Mouse (Mus musculus) myocyte (in vitro differentiated cells): ENCODE measurements around the gene B230217C12Rik.

Source experiments
- CEBPB ChIP-seq: IDR thresholded peaks from 2 replicates; pipeline ENCODE4 v1.6.1; 2011; ENCODE audit warnings: mild to moderate bottlenecking, moderate library complexity; ENCODE audit not compliant: poor library complexity, insufficient read depth, severe bottlenecking
- E2F4 ChIP-seq: IDR thresholded peaks from one replicate; pipeline ENCODE4 v1.6.1; 2011; ENCODE audit warnings: mild to moderate bottlenecking, control low read depth, moderate library complexity; ENCODE audit not compliant: insufficient read depth
- POLR2A ChIP-seq: IDR thresholded peaks from one replicate; pipeline ENCODE4 v1.6.1; 2011; ENCODE audit warnings: low read depth, mild to moderate bottlenecking, control low read depth, moderate library complexity; ENCODE audit not compliant: insufficient read length
- TCF12 ChIP-seq: IDR thresholded peaks from one replicate; pipeline ENCODE4 v1.6.1; 2011; ENCODE audit warnings: mild to moderate bottlenecking, control low read depth; ENCODE audit not compliant: poor library complexity, insufficient read depth, severe bottlenecking
- USF1 ChIP-seq: IDR thresholded peaks from one replicate; pipeline ENCODE4 v1.6.1; 2011; ENCODE audit warnings: low read depth, mild to moderate bottlenecking, control low read depth, moderate library complexity

GRCm38 (mm10) chr11:97866091-97866888 lies 25.7 kb downstream of the B230217C12Rik start:
- TF ChIP-seq POLR2A (no peak), E2F4 (no peak), TCF12 (no peak), USF1 (no peak), CEBPB (no peak)
